Mouse (Mus musculus) E14TG2a.4 (cell line): ENCODE results near the gene Fam187b.
"Not testable (repeated sequence)": the region's sequence is repeated elsewhere in the genome, so short reads cannot be mapped to it uniquely, and the experiment has no call there.

Experiments
- H3K27me3 ChIP-seq: 2 replicates; pipeline ENCODE4 v1.6.1; 2014; ENCODE audit warnings: low read length, control low read depth; ENCODE audit not compliant: insufficient read depth
- H3K36me3 ChIP-seq: 2 replicates; pipeline ENCODE4 v1.6.1; 2014; ENCODE audit warnings: low read length, control low read depth; ENCODE audit not compliant: insufficient read depth
- H3K4me1 ChIP-seq: replicated peaks from 2 replicates; pipeline ENCODE4 v1.6.1; 2014; ENCODE audit warnings: low read depth, low read length, control low read depth
- H3K4me3 ChIP-seq: replicated peaks from 2 replicates; pipeline ENCODE4 v1.5.1; 2014; ENCODE audit warnings: mild to moderate bottlenecking, low read length
- H3K9me3 ChIP-seq: 2 replicates; pipeline ENCODE4 v1.6.1; 2014; ENCODE audit warnings: low read length, control low read depth
- CTCF ChIP-seq: conservative IDR thresholded peaks from 2 replicates; pipeline ENCODE4 v1.5.1; 2014; ENCODE audit warnings: low read length
- NANOG ChIP-seq: IDR thresholded peaks from 2 replicates; pipeline ENCODE4 v1.6.1; 2014; ENCODE audit warnings: borderline replicate concordance, low read length, mixed read lengths
- POU5F1 ChIP-seq: IDR thresholded peaks from 2 replicates; pipeline ENCODE4 v1.6.1; 2014; ENCODE audit warnings: low read length, borderline replicate concordance

Gene Fam187b

DNA sequence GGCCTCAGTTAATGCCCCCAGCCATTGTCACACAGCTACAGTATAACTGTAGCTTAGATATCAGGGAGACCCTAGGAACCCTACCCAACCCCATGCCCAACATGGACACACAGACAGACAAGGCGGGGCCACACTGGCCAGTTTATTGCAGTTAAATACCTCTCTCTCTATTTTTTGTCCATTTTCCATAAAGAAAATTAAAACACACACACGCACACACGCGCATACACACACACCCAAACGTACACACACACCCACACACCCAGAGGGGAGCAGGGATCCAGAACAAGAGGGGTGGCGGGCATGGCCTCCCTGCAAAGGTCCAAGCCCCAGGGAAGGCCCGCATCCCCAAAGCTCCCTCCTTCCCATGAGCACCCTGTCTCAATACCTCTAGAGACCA is 27.7 kb upstream of the Fam187b start:
- no peak for TF ChIP-seq NANOG
- TF ChIP-seq CTCF = no peak
- TF ChIP-seq POU5F1 = no peak
- Histone ChIP-seq H3K4me1 (peaks cover 8% of the 10 kb centered on the region), H3K9me3 (no peaks in the 10 kb centered on the region), H3K36me3 (peaks cover 42% of the 10 kb centered on the region), H3K4me3 (no peak overlapping the region), H3K27me3 (peaks cover 4% of the 10 kb centered on the region; the same call in 1 of the 2 replicates)

DNA sequence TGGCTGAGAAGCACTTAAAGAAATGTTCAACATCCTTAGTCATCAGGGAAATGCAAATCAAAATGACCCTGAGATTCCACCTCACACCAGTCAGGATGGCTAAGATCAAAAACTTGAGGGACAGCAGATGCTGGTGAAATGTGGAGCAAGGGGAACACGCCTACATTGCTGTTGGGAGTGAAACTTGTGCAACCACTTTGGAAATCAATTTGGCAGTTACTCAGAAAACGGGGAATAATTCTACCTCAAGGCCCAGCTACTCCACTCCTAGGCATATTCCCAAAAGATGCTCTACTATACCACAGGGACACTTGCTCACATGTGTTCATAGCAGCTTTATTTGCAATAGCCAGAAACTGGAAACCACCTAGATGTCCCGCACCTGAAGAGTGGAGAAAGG is 23.7 kb upstream of the Fam187b start:
- H3K36me3 ChIP-seq = peaks cover 82% of the 10 kb centered on the region
- not testable (repeated sequence) for H3K27me3 ChIP-seq, H3K4me3 ChIP-seq, H3K9me3 ChIP-seq
- peaks cover 41% of the 10 kb centered on the region for H3K4me1 ChIP-seq

DNA sequence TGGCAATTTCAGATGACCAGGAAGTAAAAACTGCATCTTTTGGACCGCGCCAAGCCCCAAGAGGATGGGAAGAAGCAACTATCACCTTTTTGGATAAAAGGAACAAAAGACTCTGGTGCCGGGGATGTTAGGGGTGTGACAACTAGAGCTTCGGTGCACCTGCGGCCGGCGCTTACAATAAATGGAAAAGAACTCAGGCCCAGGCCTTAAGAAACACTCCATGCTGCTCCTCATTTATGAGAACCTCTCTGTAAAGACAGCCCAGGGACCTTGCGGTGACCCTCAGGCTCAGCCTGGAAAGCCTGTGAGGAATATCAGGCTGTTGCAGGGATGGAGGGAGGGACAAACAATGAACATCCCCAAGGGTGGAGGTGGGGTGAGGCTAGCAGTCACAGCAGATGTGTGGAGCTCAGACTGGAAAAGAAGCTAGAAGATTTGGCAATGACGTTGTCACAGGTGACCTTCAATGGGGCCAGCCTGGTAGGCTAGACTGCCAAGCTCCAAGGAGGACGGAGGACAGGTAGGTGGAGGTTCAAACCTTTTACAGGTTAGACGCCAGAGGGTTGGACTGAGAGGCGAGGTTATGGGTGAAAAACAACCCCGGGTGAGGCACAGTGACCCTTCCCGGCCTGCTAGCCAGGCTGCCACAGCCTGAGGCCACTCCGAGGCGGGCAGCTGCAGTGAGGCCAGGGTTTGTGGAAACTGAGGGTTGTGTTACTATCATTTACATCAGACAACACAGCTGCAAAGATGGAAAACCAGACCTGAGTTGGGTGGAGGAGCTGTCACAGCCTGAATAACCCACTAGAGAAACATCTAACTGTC is 20.9 kb upstream of the Fam187b start:
- TF ChIP-seq POU5F1 = no peak
- TF ChIP-seq NANOG = no peak
- no peak for TF ChIP-seq CTCF
- Histone ChIP-seq H3K36me3 (peaks cover 72% of the 10 kb centered on the region), H3K9me3 (no peaks in the 10 kb centered on the region), H3K4me1 (peaks cover 46% of the 10 kb centered on the region), H3K4me3 (no peak overlapping the region), H3K27me3 (no peaks in the 10 kb centered on the region)

DNA sequence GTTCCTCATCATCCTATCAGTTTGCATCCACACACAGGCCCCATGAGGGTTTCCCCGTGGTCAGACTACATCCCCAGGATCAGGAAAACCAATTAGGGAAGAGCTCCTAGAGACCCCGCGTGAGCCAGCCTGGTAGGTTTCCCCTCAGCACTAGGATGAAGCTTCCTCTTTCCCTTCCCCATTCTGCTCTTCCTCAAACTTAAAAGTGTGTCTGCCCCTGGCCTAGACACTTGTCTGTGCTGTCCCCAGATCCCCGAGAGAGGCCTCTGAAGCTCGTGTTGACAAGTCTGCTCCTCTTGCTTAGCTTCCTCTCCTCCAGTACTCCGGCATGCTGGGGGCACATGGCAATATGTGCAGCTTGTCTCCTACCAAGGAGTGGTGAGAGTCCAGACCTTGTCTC is 20.1 kb upstream of the Fam187b start:
- no peak overlapping the region for H3K4me3 ChIP-seq
- no peaks in the 10 kb centered on the region for H3K9me3 ChIP-seq
- H3K27me3 ChIP-seq = no peaks in the 10 kb centered on the region
- TF ChIP-seq POU5F1 = no peak
- no peak for TF ChIP-seq NANOG
- no peak for TF ChIP-seq CTCF
- peaks cover 54% of the 10 kb centered on the region for H3K4me1 ChIP-seq
- peaks cover 72% of the 10 kb centered on the region for H3K36me3 ChIP-seq

DNA sequence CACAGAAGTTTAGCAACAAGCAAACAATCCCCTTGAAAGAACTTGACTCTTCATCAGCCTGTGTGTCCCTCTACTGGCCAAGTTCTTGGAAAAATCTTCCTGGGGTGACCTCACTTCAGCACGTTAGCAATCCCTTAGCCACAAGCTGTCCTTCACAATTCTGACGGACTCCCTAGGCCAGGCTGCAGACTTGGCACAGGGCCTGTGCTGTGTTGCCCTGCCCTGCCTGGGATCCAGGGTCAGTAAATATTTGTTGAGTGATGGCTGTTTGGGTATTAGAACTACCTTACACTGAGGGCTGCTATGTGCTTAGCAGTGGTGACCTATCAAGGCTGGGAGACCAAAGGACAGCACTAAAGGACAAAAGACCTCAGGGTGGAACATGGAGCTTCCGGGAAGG is 19.6 kb upstream of the Fam187b start:
- H3K4me3 ChIP-seq = no peak overlapping the region
- no peaks in the 10 kb centered on the region for H3K9me3 ChIP-seq
- peaks cover 74% of the 10 kb centered on the region for H3K36me3 ChIP-seq

DNA sequence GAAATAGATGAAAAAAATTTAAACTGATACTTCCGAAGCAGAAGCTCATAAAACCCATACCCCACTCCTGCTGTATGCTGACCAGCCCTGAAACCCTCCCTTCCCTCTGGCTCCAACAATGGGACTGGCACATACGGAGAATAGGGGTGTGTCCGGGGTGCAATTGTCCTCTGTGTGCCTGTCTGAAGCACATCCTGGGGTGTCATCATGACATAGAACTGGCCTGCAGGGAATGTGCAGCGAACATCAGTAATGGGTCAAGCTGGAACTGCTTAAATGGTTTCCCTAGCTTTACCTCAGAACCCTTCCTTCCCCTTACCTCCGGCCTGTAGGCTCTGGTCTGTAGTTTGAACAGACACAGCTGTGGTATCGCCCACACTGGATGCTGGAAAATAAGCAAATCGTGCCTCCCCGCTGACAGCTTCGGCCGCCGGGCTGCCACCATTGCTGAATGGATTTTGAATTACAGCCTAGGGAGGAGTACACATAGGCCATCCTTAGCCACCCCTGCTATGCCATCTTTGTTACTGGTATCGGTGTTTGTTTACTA is 18.5 kb upstream of the Fam187b start:
- Histone ChIP-seq H3K36me3 (peaks cover 74% of the 10 kb centered on the region), H3K27me3 (no peaks in the 10 kb centered on the region), H3K9me3 (no peaks in the 10 kb centered on the region), H3K4me1 (peaks cover 70% of the 10 kb centered on the region), H3K4me3 (peak overlapping the region; percentile 87)
- no peak for TF ChIP-seq NANOG
- TF ChIP-seq POU5F1 = no peak
- TF ChIP-seq CTCF = no peak

More for the DNA sequence above, 19.6 kb upstream of the Fam187b start:
- no peaks in the 10 kb centered on the region for H3K27me3 ChIP-seq
- no peak for TF ChIP-seq POU5F1
- no peak for TF ChIP-seq NANOG
- no peak for TF ChIP-seq CTCF
- peaks cover 60% of the 10 kb centered on the region for H3K4me1 ChIP-seq

DNA sequence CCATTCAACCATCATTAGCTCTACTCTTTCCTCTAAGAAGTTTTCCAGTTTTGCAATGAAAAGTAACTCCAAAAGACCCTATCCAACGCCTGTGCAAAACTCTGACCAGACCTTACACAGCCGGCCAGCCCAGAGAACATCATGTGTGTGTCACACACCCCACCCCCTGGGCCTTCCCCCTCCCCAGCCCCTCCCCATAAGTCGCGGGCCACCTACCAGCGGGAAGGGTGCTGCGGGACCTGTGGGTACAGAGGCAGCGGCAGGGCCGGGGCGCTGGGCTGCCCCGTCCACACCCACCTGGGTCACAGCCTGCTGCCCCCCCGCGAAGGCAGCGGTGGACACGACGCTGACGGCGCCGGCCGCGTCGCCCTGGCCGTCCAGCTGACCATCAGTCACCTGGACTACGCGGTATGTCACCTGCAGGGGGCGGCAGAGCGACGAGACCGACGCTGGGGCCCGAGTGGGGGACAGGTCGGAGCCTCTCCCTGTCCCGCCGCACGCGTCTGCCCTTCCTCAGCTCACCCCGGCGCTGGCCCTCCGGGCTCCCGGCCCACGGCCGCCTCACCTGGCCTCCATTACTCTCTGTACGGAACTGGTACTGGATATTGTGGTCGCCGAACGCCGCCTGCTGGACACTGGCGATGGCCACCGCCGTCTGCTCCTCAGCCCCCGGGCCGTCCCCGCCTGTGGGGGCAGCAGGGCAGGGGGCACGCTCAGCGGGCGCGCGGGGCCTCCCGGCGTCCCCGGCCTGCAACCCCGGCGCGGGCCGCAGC is 17.8 kb upstream of the Fam187b start:
- H3K9me3 ChIP-seq = no peaks in the 10 kb centered on the region
- H3K27me3 ChIP-seq = no peaks in the 10 kb centered on the region
- TF ChIP-seq CTCF (no peak), POU5F1 (no peak), NANOG (no peak)
- H3K4me1 ChIP-seq = peaks cover 72% of the 10 kb centered on the region
- H3K36me3 ChIP-seq = peaks cover 74% of the 10 kb centered on the region
- peak overlapping the region; percentile 87 for H3K4me3 ChIP-seq

DNA sequence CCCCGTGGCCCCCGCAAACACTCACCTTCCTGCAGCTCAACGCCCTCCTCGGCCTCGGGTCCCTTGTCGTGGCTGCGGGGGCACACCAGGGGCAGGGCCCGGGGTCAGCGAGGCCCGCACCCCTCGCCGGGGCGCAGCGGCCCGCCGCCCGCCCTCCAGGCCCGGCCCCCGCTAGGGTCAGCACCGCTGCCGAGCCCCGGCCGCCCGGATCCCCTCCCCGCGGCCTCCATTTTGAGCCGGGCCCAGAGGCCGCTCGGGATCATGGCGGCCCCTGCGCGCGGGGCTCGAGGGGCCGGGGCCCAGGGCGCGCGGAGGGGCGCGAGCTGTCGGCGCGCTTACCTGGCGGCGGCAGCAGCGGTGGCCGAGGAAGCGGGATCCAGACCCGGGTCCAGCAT is 17.2 kb upstream of the Fam187b start:
- Histone ChIP-seq H3K36me3 (peaks cover 74% of the 10 kb centered on the region), H3K4me1 (peaks cover 69% of the 10 kb centered on the region), H3K27me3 (no peaks in the 10 kb centered on the region), H3K9me3 (no peaks in the 10 kb centered on the region), H3K4me3 (peak overlapping the region; percentile 87)
- TF ChIP-seq POU5F1 (no peak), CTCF (no peak), NANOG (no peak)
